Mouse (Mus musculus) kidney, adult 18-20 months (tissue): ENCODE measurements around the gene Zfp365.

Source experiments
- DNase-seq: peaks from one replicate; pipeline ENCODE4 v3.0.0; 2021

The Zfp365 gene

DNA sequence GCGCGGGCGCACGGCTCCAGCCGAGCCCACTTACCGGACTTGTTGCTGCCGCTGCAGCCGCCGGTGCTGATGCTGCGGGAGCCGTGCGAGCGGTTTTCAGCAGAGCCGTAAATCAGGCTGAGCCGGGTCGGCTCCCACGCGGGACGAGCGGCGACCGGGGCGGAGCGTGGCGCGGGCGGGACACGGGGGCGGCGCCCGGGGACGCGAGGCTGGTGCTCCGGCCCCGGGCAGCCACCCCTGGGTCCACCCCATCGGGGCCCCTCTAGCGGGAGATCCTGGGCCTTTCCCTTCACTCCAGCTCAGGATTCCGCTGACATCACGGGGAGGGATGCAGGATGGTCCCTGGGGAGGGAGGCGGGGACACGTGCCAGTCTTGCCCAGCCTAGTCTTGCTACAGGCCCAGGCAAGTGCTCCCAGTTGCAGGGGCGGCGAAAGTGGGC lies at the start of gene Zfp365:
Zfp365 (minus strand) TSS at position 326 of the 440 bp plus-strand sequence.
- peak; percentile 13 for DNase-seq

DNA sequence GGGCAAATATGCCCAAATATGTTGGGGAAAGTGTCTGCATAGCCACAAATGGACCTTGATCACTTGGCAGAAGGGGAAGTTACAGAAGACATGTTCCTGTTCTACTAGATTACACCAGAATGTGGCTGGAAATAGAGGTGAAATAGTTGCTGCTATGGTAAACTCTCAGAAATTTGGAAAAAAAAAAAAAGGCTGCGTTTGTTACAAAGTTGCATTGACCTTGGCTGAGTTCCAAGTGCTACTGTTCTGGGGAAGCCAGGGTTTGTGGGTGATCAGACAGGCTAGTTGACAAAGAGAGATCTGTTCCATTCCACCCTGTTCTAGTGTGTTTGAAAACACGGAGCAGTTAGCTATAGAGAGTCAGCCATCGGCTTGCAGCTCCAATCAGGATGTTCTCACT lies 47.5 kb upstream of the Zfp365 start:
- DNase-seq: no peak

DNA sequence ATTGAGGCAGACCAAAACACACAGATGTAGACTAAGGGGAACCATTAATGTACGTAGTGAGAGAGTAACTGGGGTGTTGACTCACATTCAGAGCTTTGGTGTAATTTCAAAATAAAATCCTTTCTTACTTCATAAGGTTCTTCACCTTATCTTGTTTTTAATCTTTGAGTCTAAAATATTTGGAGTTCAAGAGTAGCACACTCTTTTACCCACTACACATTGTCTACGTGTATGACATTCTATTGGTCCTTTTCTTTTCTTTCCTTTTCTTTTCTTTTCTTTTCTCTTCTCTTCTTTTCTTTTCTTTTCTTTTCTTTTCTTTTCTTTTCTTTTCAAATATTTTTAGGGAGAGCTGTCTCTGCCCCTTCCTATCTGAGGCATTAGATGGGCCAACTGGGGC lies 43.5 kb upstream of the Zfp365 start:
- no peak for DNase-seq

DNA sequence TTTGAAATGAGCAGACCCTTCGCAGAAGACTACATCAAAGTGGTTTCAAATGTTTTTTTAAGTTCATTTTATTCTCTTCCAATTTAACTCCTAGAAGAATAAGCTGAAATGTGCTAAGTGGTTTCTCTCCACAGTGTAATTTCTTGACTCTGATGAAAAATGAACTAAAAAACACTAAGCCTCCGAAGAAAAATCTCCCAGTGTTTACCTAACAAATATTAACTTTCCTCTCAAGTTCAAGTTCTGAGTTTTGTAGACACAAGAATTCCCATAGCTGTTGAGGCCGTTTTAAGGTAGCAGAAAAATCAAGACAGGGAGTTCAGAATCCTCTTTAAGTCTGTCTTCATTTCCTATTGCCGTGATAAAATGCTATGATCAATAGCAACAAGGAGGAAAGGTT lies 39.2 kb upstream of the Zfp365 start:
- no peak for DNase-seq

DNA sequence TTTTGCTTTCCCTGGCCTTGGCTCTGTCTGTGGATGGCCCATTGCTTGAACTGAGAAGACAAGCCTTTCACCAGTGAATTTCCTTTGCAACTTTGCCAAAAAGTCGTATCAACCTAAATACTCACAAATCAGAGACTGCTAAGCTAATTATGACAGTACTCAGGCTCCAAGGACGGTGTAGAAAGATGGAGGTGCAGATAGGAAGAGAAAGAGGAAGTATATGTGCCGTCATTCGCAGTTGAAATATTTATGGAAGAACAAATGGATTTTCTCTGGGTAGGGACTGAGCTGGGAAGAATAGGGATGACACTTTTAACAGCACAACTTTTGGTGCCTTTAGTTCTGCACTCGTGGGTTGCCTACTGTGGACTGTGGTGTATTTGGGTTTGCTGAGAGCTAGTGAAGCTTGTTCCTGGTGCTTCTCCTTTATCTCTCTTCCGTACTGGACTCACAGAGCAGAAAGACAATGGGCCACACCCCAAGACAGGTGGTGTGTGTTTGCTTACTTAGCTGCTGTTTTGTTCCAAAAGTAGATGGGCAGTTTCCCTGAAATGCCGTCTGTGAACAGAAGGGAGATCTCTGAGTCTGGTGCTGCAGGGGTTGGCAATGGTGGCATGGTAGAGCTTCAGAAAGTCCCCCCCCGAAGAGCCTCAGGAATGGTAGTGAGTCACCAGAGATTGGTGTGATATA lies 37.7 kb upstream of the Zfp365 start:
- no peak for DNase-seq

DNA sequence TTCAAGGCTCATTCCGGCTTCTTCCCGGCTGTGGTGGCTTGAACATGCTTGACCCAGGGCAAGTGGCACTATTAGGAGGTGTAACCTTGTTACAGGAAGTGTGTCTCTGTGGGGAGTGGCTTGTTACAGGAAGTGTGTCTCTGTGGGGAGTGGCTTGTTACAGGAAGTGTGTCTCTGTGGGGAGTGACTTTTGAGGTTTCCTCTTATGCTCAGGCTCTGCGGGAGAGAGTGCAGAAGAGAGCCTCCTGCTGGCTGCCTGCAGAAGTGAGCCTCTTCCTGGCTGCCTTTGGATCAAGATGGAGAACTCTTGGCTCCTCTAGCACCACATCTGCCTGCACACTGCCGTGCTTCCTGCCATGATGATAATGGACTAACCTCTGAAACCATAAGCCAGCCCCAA lies 31.1 kb upstream of the Zfp365 start:
- DNase-seq: no peak

DNA sequence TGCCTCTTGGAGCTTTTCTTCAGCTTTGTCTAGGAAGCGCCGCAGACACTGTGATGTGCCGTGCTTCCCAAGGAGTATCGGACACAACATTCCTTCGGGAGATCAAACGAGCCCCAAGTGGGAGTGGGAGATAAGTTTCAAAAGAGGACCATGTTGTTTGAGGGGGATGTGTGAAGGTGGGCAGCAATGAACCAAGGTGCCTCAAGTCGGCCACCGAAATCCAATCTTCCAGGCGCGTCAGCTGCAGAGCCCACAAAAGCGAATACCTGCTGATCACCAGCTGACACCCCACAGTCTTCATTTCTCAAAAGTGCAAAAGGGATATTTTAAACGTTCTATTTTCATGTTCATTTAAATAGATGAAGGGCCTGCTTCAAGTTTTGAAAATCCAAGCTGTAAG lies 27.1 kb upstream of the Zfp365 start:
- no peak for DNase-seq

DNA sequence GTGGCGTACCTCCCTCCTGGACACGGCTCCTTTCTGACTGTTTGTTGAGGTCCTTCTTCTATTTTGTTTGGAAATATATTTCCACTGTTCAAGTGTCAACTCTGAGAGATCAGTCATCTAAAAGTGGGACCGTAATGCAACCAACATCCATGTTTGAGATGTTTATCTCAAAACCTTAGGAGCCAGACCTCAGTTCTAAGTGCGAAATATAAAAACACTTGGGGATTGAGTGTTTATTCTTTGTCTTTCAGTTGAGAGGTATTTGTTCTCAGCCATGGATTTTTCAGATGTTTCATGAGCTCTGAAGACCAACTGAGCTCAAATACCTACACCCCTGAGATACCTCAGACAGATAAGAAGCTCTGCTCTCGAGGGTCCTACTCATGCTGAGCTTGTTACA lies 25.3 kb upstream of the Zfp365 start:
- no peak for DNase-seq

DNA sequence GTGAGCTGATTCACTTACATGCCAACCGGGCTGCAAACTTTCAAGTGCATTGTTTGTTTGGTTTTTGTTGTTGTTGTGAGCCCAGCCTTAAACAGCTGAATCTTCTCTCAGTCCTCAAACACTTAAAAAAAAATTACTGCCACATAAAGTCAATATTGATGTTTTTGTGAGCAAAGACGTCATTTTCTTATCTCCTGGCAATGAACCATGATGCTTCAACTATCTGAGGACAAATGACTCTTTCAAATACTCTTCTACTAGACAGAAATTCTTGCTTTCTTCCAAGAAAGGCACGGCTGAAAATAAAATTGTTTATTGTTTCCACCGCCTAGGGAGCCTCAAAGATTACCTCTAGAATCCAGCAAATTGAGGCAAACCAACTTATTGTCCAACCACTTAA lies 24.5 kb upstream of the Zfp365 start:
- no peak for DNase-seq

DNA sequence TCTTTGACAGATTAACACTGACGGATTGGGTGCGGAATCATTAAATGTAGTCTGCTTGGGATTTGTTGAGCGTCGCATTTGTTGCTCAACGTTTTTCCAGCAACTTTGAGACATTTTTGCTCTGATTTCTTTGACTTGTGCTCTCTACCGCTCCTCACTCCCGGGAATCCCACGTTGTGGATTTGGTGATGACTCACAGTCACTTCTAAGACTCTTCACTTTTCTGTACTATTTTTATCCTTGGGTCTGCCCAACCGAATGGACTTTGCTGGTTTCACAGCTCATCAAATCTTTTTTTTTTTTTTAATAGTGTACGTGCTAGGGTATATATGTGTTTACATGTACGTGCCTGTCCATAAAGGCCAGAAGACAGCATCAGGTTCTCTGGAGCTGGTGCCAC lies 20.3 kb upstream of the Zfp365 start:
- DNase-seq: no peak

DNA sequence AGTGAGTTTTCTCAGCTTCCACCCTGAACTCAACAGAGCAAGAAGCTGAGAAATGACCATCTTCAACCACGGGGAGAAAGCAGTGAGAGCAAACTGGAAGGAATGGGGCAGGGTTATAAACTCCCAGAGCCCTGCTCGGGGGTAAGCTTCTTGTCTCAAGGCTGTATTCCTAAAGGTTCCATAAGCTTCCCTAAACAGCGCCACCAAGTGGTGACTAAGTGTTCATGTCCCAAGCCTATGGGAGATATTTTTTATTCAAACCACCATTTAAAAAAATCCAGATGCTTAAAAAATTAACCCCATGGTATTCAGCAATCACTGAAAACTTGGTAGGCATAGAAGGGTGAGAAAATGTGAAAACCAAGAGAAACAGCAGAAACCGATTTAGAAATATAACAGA lies 18.9 kb upstream of the Zfp365 start:
- DNase-seq: no peak

DNA sequence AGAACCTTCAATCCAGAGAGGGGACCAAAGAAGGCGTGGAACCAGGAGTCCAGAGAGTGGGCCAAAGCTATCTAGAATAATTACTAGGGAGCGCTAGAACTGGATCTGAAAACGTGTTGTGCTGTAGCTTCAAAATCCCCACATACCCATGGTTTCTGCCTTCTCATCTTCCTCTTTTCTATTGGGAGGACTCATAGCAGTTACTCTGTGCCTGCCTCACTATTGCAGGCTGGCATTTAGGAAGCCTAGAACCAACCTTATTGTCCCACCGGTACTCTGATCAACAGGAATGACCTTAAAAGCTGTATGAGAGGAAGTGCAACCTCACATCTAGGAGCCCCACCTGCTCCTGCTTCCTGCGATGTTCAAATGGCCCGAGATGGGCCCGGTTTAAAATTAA lies 16.1 kb upstream of the Zfp365 start:
- DNase-seq: no peak

DNA sequence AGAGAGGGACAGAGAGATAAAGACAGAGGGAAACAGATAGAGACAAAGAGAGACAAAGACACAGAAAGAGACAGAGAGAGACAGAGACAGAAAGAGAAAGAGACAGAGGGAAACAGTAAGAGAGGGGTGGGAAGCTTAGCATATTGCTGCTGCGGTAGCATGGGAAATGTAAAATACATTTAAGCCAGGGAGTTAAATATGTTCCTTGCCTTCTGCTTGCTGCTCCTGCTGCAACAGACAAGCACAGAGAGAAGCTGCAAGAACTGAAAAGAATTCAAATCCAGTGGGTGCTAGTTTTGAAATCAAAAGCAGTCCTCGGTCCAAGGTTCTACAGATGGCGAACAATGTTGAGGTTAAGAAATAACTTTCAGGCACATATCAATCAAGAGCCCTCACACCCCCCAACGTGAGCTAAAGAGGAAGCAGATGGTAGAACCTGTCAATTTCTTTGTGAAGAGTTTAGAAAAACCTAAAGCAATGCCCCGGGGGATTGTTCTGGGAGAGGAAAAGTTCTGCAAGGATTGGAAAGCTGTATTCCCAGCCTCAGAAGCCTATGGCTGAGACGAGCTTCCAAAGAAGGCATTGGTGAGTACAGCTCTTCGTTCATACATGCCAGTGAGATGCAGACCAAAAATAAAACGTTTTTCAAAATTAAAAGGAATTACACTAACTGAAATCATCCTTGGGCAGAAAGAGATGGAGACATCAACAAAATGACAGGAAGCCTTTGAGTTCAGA lies 15.4 kb upstream of the Zfp365 start:
- DNase-seq: no peak

DNA sequence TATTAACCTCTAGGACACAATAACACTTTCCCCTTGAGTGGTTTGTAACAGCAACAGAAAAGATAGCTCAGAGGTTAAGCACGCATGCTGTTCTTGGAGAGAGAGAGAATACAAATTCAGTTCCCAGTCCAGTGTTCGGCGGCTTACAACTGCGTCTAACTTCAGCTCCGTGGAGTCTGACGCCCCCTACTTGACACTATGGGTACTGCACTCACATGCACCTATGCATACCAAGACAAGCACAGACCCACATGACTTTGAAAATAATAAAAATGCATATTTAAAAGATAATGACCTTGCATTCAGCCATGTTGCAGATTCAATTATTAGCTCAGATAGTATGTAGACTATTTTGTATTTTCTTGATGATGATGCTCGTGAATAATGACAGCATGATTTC lies 11.6 kb upstream of the Zfp365 start:
- DNase-seq: no peak

DNA sequence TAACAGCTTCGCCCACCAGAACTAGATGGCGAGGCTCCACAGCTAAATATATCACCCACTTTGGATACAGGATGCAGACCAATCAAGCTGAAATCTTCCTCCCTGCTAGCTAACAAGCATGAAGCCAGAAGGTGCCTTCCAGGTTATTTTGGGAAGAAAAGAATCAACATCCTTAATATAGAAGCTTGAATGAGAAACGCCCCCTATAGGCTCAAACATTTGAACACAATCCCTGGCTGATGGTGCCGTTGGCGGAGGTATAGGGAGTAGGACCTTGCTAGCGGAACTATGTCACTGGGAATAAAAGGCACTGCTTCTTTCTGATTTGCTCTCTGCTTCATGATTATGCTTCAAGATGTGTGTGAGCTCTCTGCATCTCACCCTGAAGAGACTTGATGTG lies 9.3 kb upstream of the Zfp365 start:
- no peak for DNase-seq

DNA sequence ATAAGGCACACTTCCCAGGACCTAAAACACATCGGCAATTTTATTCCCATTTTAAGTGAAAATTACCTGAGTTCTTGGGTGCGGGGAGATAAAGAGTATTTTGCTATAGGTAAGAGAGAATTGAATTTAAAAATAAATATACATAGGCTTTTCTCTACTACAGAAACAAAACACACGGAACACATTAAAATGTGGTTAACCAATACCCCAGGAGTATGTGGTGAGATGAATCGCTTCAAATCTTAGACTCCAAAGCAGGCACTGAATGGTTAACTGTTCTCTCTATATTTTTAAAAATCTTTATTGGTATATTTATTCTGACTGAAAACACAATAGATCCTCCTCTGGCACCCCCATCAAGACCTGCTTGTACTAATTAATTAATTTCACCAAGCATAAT lies 7.2 kb upstream of the Zfp365 start:
- no peak for DNase-seq

DNA sequence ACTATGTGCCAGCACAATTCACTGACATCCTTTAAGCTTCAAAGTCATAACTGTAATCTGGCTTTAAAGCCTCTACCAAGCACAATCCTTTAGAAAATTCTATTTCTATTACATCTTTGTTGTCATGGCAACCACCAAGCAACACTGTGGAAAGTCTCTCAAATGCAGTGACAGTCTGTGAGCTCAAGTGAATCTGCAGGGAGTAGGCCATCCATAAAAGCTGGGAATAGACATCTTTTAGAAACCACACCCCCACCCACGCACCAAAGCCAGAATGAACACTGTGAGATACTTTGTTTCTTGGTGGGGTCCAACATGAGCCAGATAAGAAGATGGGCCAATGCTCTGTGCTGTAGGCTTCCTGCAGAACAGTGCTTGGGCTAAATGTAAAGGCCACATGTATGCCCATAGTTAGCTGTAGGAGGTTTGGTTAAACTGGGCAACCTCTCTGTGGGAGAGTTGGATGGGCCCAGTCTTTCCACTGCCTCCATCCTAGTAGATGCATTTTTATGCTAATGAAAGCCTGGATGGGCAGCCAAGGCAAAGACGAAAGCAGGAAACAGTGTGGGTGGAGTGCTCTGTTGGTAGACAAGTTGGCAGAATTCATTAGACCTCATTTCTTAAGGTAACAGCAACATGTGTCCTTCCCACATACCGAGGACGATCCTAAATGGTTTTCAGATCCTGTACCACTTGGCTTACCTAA lies 5.9 kb upstream of the Zfp365 start:
- no peak for DNase-seq

DNA sequence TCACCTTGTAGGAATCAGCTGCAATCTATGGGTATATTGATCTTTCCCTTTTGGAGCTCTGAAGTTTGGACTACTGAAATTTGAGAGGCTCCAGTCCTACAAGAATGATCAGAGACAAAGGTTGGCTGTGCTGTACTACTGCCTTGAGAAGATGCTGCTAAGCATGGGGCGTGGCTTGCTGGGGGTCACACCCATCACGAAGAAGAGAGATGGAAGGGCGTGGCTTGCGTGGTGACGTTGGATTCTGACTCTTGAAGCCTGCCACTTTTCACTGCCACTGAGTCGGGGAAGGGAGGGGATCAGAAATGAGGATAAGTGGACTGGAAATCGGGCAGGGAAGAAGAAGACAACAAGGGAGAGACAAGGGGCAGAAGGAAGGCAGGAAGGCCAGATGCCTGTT lies 4.9 kb upstream of the Zfp365 start:
- DNase-seq: no peak

DNA sequence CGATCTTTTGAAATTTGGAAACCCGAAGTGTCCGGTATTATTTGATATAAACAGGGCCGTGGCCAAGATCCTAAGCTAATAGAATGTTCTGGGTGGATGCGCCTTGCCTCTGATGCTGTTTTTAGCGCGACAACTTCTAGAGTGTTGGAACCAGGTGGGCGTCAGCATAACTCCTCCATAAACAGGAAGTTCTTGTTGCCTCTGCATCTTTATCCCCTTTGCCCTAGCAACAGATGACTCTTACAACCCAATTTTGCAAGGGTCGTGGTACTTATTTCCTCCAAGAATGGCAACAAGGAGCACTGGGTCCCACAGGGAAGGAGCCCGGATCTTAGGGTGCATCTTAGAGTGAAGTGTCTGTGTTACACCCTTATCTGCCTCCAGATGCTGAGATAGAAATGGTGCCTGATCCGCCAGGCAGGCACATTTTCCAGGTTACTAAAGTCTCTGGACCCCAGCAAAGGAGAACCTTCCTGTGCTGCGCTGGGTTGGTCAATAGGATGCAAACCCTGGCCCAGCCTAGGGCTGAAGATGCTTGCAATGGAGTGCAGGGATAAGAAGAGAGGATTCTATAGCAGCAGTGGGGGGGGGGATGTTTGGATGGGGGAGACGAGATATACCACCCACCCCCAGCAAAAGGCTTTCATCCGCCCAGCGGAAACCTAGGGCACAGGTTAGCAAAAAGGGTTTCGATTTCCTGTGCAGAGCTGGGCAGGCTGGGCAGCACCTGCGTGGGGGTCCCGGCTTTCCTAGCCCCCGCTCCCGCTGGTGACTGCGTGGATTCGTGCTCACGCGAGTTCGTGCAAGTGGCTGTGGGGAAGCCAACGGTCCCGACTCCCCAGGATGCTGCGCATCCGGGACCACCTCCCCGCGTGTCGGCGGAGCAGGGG lies 770 bp downstream of the Zfp365 start:
- DNase-seq: no peak

DNA sequence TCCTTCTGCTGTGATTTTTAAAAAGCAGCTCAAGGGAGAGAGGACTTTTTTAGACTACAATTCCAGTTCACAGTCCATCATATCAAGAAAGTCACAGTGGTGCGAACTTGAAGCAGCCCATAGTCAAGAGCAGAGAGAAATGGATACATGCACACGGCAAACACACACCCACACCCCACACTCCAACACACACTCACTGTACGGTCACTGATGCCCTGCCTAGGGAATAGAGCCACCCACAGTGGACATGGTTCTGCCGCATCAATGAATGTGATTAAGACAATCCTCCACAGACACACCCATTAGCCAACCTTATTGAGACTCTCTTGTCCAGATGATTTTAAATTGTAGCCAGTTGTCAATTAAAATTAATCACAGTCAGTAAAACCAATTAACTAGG lies 4.5 kb downstream of the Zfp365 start:
- no peak for DNase-seq

DNA sequence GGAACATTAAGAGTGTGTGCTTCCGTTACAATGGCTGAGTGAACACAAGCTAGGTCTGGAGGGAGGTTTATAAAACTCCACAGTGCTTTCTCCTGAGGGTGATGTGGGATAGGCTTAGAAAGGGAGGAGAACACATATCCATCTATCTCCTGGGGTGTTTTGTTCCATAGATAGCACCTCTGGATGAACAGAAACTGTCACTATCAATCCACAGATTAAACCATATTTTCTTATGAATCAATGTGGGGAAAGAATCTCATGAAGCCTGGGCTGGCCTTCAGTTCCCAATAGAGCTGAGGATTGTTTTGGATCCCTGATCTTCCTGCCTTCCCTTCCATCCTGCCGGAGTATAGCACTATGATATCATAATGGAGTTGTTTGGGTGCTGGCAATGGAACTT lies 5.5 kb downstream of the Zfp365 start:
- no peak for DNase-seq

DNA sequence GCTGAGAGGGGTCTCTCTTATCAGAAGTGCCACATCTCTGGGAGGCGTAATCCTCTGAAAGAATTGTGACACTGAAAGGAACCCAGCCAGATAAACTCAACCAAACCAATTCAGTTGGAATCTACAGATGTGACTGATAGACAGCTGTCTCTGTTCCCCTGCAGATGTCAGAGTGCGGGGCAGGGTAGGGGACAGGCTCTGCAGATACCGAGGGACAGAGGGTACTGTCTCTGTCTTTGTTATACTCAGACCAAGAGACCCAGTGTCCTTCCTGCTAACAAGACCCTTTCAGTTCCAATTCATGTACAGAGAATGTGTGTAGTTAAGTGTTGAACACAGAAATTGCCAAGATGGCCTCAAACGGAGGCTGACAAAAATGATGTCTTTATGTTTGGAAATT lies 6.4 kb downstream of the Zfp365 start:
- DNase-seq: no peak

DNA sequence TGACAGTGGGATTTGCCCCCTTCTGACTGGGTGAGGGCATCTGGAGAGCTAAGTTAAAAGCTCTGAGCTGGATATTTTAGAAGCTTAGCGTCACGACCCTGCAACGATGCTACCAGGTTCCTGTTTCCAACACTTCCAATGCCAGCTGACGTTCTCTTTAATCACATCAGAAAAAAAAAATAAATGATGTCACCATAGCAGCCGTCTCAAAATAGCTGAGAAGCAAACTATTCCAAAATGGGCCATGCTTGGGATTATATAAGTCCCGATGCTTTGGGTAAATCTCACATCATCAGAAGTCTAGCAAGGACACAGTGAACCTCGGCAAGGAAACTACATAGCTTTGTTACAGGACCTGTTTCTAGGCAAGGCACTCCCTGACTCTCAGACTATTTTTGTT lies 9.1 kb downstream of the Zfp365 start:
- no peak for DNase-seq
